ENCODE assay signal across 23 mouse cellular contexts in the genomic region with DNA sequence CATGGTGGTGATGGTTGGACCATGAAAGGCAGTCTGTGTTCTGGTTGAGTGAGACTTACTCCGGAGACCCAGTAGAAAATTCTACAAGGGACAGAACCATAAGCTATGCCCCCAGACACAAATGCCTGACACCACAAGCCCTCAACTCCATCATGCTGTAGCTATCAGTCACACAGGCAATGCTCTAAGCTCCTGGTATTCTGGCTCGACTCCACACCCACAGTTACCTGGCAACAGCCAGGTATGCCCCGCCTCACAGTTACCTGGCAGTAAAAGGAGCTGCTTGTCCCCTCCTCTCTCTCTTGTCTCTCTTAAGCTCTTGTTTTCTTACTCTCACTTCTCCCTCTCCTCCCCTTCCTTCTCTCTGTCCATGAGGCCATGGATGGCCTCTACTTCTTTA.
A peak's percentile ranks its signal among the peaks of the same experiment; 100 is the strongest.
DNase-seq lines count a peak whose midpoint lies in the region; ATAC-seq and TF ChIP-seq lines count a peak whose summit lies in the region.
"Had no signal": no experiment of that assay in that cellular context is flagged by ENCODE, and none has a peak within 500 bp of the region (broad histone marks: within the 10 kb centered on the region; RNA-seq: fewer than 3 reads in every experiment).

No protein-coding gene starts in this region.

- no peak for TF ChIP-seq CTCF in hindbrain, postnatal 0 days (IDR thresholded peaks at IDR 0.05; ENCODE audit: low read depth)
- no peak for TF ChIP-seq CTCF in olfactory bulb, adult 2 months (IDR thresholded peaks at IDR 0.05; ENCODE audit: insufficient read depth, low read depth, low read length)

- peak; percentile 46 to 49 for DNase-seq in cerebellum, postnatal 14 days
- DNase-seq in cerebellum, postnatal 4 days (ENCODE audit: low spot score in 2 of 2): no peak
- DNase-seq in hindbrain, postnatal 0 days (ENCODE audit: low spot score): no peak
- peak; percentile 20 for DNase-seq in embryonic facial prominence, embryonic 14.5 days (ENCODE audit: low spot score)
- DNase-seq: adrenal gland, adult 2 months; adrenal gland, postnatal 14 days; cerebellum, adult 11 months; cerebellum, adult 9-10 months; gastrocnemius, postnatal 25 days; heart, adult 18-20 months; heart, postnatal 14 days; kidney, adult 18-20 months had no signal

- H3K4me1 ChIP-seq in hindbrain, embryonic 13.5 days (replicated peaks): peaks cover 80% of the 10 kb centered on the region
- 0 out of 2 replicates have a peak, but pooled peaks cover 9% of the 10 kb centered on the region for H3K4me1 ChIP-seq in hindbrain, postnatal 0 days (ENCODE audit: insufficient read depth, low read length)
- no peaks in the 10 kb centered on the region for H3K4me1 ChIP-seq in embryonic facial prominence, embryonic 14.5 days (ENCODE audit: control insufficient read depth, insufficient read depth, low read length)
- peaks cover 56% of the 10 kb centered on the region for H3K4me1 ChIP-seq in olfactory bulb, adult 2 months (ENCODE audit: control insufficient read depth, insufficient read depth, low read length)

- no peaks in the 10 kb centered on the region for H3K9me3 ChIP-seq in hindbrain, embryonic 13.5 days
- H3K9me3 ChIP-seq in hindbrain, postnatal 0 days (ENCODE audit: low read length): no peaks in the 10 kb centered on the region
- no peaks in the 10 kb centered on the region for H3K9me3 ChIP-seq in embryonic facial prominence, embryonic 14.5 days (ENCODE audit: control insufficient read depth, low read length)
- H3K9me3 ChIP-seq: forebrain, embryonic 12.5 days; forebrain, embryonic 15.5 days; heart, embryonic 13.5 days; hindbrain, embryonic 12.5 days had no signal

- no peaks in the 10 kb centered on the region for H3K27me3 ChIP-seq in hindbrain, embryonic 13.5 days
- H3K27me3 ChIP-seq in hindbrain, postnatal 0 days (ENCODE audit: insufficient read depth, low read length): no peaks in the 10 kb centered on the region
- H3K27me3 ChIP-seq in embryonic facial prominence, embryonic 14.5 days (replicated peaks; ENCODE audit: control insufficient read depth, insufficient read depth, low read length): no peaks in the 10 kb centered on the region
- H3K27me3 ChIP-seq: forebrain, embryonic 12.5 days; forebrain, embryonic 15.5 days; hindbrain, embryonic 12.5 days had no signal

- no peaks in the 10 kb centered on the region for H3K36me3 ChIP-seq in hindbrain, embryonic 13.5 days
- H3K36me3 ChIP-seq in hindbrain, postnatal 0 days (ENCODE audit: insufficient read depth, low read length): no peaks in the 10 kb centered on the region
- no peaks in the 10 kb centered on the region for H3K36me3 ChIP-seq in embryonic facial prominence, embryonic 14.5 days (ENCODE audit: control insufficient read depth, insufficient read depth, low read length)
- H3K36me3 ChIP-seq: forebrain, embryonic 12.5 days; forebrain, embryonic 15.5 days; heart, embryonic 13.5 days; hindbrain, embryonic 12.5 days had no signal

- H3K27ac ChIP-seq in hindbrain, embryonic 13.5 days: peak overlapping the region; percentile 76; the same call in 1 of the 2 replicates
- no peak overlapping the region for H3K27ac ChIP-seq in hindbrain, postnatal 0 days
- no peak overlapping the region for H3K27ac ChIP-seq in embryonic facial prominence, embryonic 14.5 days (replicated peaks; ENCODE audit: low read depth, low read length)
- H3K27ac ChIP-seq in olfactory bulb, adult 2 months (ENCODE audit: insufficient read depth, low read depth, low read length): peak overlapping the region; percentile 82

- no peak overlapping the region for H3K9ac ChIP-seq in hindbrain, embryonic 13.5 days
- no peak overlapping the region for H3K9ac ChIP-seq in hindbrain, postnatal 0 days (replicated peaks; ENCODE audit: low read length)
- H3K9ac ChIP-seq in embryonic facial prominence, embryonic 14.5 days (ENCODE audit: low read depth, low read length): no peak overlapping the region
- H3K9ac ChIP-seq: forebrain, embryonic 12.5 days; forebrain, embryonic 15.5 days; heart, embryonic 13.5 days; hindbrain, embryonic 12.5 days had no signal

- H3K4me2 ChIP-seq in hindbrain, embryonic 13.5 days: no peak overlapping the region
- no peak overlapping the region for H3K4me2 ChIP-seq in hindbrain, postnatal 0 days (ENCODE audit: low read depth, low read length)
- no peak overlapping the region for H3K4me2 ChIP-seq in embryonic facial prominence, embryonic 14.5 days (ENCODE audit: low read depth, low read length)
- H3K4me2 ChIP-seq: forebrain, embryonic 12.5 days; forebrain, embryonic 15.5 days; hindbrain, embryonic 12.5 days had no signal

- WGBS in hindbrain, embryonic 13.5 days: 84% methylated on average over 3 of the region's 3 CpGs
- WGBS in hindbrain, postnatal 0 days: 75% methylated on average over 3 of the region's 3 CpGs
- 69% methylated on average over 3 of the region's 3 CpGs for WGBS in embryonic facial prominence, embryonic 14.5 days
- WGBS in olfactory bulb, adult 2 months: 82% methylated on average over 3 of the region's 3 CpGs

- no peak for TF ChIP-seq POLR2A in olfactory bulb, adult 2 months (IDR thresholded peaks at IDR 0.05; ENCODE audit: insufficient read depth, low read depth, low read length)

- ATAC-seq in hindbrain, embryonic 13.5 days (ENCODE audit: low FRiP score): no peak
- no peak for ATAC-seq in hindbrain, postnatal 0 days
- ATAC-seq in embryonic facial prominence, embryonic 14.5 days (ENCODE audit: low read depth): peak; percentile 44; the same call in 1 of the 2 replicates
- ATAC-seq: CD4-positive, CD25-positive, alpha-beta regulatory T cell, adult 4 months; forebrain, embryonic 15.5 days; hindbrain, embryonic 16.5 days; inflammation-experienced regulatory T-cells, adult 6 months; intestine, embryonic 16.5 days had no signal

- no peak overlapping the region for H3K4me3 ChIP-seq in hindbrain, embryonic 13.5 days
- no peak overlapping the region for H3K4me3 ChIP-seq in hindbrain, postnatal 0 days (ENCODE audit: low read length)
- no peak overlapping the region for H3K4me3 ChIP-seq in embryonic facial prominence, embryonic 14.5 days (ENCODE audit: low read depth, low read length)
- H3K4me3 ChIP-seq in olfactory bulb, adult 2 months (ENCODE audit: insufficient read depth, low read depth, low read length): no peak overlapping the region
- H3K4me3 ChIP-seq: erythroblast, embryonic 14.5 days; forebrain, embryonic 12.5 days; forebrain, embryonic 15.5 days; heart, embryonic 13.5 days; hindbrain, embryonic 12.5 days had no signal

Comparison
In these comparisons a context has a peak if more than half of its experiments do, and no peak if none do; other contexts are left out.
1. DNase-seq: peak in cerebellum, postnatal 14 days (2 of 2) and embryonic facial prominence, embryonic 14.5 days (single experiment); none in cerebellum, postnatal 4 days (0 of 2) and hindbrain, postnatal 0 days (single experiment).
2. H3K27ac ChIP-seq: peak in hindbrain, embryonic 13.5 days (single experiment) and olfactory bulb, adult 2 months (single experiment); none in hindbrain, postnatal 0 days (single experiment) and embryonic facial prominence, embryonic 14.5 days (single experiment).